Mouse (Mus musculus) megakaryocyte, embryonic 14.5 days (primary cell): ENCODE measurements at regions not wholly inside any gene's neighbourhood (a gene's known extent, or its start where the extent isn't known, plus 50 kb on each side); places are given as distances from the start of the nearest gene placed in this dataset.
A peak's percentile ranks its signal among the peaks of the same experiment; 100 is the strongest.

Experiments used
- H3K27me3 ChIP-seq: replicated peaks from 2 replicates; pipeline ENCODE3; 2012; ENCODE audit warnings: inconsistent platforms
- H3K36me3 ChIP-seq: replicated peaks from 2 replicates; pipeline ENCODE3; 2012; ENCODE audit warnings: low read length, inconsistent platforms, mixed read lengths
- H3K4me1 ChIP-seq: 2 replicates; pipeline ENCODE4 v1.6.1; 2012; ENCODE audit warnings: inconsistent platforms
- H3K4me3 ChIP-seq: replicated peaks from 2 replicates; pipeline ENCODE3; 2012; ENCODE audit warnings: moderate library complexity, mild to moderate bottlenecking, inconsistent platforms
- H3K9me3 ChIP-seq: 2 replicates; pipeline ENCODE4 v1.6.1; 2012; ENCODE audit warnings: inconsistent platforms
- FLI1 ChIP-seq: IDR thresholded peaks from 2 replicates; pipeline ENCODE4 v1.6.1; 2012; ENCODE audit warnings: low read length, inconsistent platforms, mixed read lengths
- GATA1 ChIP-seq: IDR thresholded peaks from 3 replicates; pipeline ENCODE4 v1.6.1; 2012; ENCODE audit warnings: mixed read lengths, low read length, inconsistent platforms, borderline replicate concordance

DNA sequence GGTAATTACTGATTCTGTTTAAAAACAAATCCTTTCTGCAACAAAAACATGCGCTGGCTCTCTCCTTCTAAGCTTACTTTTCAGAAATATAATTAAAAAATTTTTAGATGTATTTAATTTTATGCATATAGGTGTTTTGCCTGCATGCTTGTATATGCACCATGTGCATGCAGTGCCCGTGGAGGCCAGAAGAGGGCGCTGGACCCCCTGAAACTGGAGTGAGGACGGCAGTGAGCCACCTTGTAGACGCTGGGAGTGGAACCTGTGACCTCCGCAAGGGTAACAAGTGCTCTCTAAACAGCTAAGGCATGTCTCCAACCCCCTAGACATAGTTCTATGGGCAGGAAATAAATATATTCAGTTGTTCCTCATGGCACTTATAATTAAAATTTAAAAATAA, 80.7 kb downstream of the Syf2 start:
- Histone ChIP-seq H3K36me3 (no peaks in the 10 kb centered on the region), H3K9me3 (peaks cover 2% of the 10 kb centered on the region; the same call in 1 of the 2 replicates), H3K4me3 (no peak overlapping the region), H3K4me1 (peaks cover 73% of the 10 kb centered on the region), H3K27me3 (peaks cover 5% of the 10 kb centered on the region)
- TF ChIP-seq GATA1: no peak
- TF ChIP-seq FLI1: no peak

DNA sequence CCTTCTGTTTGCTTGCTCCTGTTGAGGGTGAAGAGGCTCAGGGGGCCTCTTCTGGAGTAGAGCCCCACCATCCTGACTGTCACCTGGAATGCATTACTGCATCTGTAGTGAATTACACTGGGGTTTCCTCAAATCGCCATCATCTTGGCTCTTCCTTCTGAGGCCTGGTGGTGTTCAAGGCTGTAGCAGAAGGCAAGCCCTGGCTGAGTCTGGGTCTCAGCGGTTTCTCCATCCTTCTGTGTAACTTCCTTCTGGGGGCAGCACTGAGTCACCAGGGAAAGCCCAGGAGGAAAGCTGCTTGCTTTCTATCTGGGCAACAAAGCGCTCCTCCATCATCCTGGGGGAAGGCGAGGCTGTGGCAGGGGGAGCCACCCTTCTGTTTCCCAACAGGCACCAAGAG, 82.2 kb downstream of the Syf2 start:
- TF ChIP-seq FLI1 (no peak), GATA1 (no peak)
- Histone ChIP-seq H3K4me3 (no peak overlapping the region), H3K36me3 (no peaks in the 10 kb centered on the region), H3K4me1 (peaks cover 78% of the 10 kb centered on the region), H3K9me3 (peaks cover 2% of the 10 kb centered on the region; the same call in 1 of the 2 replicates), H3K27me3 (peaks cover 5% of the 10 kb centered on the region)

DNA sequence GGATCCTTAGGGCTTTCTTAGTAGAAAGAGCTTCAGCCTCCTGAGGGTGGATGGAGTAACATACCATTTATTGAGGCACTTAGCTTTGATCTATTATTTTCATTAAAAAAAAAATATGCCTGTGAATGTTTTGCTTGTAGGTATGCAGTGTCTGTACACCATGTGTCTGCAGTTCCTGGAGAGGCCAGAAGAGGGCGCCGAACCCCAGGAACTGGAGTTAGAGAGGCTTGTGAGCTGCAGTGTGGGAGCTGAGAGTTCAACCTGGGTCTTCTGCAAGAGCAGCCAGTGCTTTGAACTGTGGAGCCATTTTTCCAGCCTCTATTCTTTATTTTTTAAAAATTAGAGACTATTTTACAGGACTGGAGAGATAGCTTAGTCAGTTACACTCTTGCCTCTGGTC, 83.2 kb downstream of the Syf2 start:
- H3K4me3 ChIP-seq: no peak overlapping the region
- no peaks in the 10 kb centered on the region for H3K36me3 ChIP-seq

DNA sequence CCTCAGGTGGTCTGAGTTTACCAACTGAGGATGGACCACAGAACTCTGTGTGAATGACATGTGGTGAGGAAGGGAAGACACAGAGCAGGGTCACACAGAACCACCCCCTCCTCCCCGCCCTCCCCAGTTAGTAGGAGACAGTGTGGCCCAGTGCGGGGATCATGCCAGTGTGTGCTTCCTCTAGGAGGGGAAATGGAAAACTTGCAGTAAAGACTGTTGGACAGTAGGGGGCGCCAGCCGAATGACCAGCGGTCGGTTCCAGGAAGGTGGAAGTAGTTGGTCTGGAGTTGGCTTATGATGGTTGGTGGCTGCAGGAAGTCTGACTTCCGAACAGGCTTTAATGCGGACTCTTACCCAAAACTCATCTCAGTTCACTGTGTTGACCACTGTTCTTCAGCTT, 87.3 kb downstream of the Syf2 start:
- Histone ChIP-seq H3K4me3 (peak overlapping the region; percentile 19), H3K36me3 (no peaks in the 10 kb centered on the region), H3K4me1 (peaks cover 73% of the 10 kb centered on the region), H3K27me3 (peaks cover 8% of the 10 kb centered on the region), H3K9me3 (peaks cover 8% of the 10 kb centered on the region; the same call in 1 of the 2 replicates)
- no peak for TF ChIP-seq GATA1
- no peak for TF ChIP-seq FLI1

More for the DNA sequence above, 83.2 kb downstream of the Syf2 start:
- peaks cover 78% of the 10 kb centered on the region for H3K4me1 ChIP-seq
- peaks cover 2% of the 10 kb centered on the region; the same call in 1 of the 2 replicates for H3K9me3 ChIP-seq
- no peak for TF ChIP-seq FLI1
- TF ChIP-seq GATA1: no peak
- H3K27me3 ChIP-seq: peaks cover 5% of the 10 kb centered on the region

DNA sequence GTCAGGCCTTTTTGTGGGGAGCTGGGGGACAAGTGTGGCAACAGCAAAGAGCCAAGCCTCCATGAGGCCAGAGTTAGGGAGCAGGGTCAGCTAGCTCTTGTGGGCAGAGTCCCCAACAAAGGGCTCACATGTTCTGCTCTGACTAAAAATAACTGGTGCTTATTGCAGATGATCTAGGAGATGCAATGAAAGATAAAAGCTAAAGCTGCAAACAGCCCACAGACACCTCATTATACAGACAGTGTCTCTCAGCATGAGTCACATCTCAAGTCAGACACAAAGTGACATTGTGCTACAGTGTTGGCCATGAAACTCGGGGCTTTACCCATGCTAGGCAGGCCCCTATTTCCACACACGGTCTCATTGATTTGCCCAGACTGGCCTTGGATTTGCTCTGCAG, 88.4 kb downstream of the Syf2 start:
- peaks cover 67% of the 10 kb centered on the region for H3K4me1 ChIP-seq
- H3K4me3 ChIP-seq: no peak overlapping the region
- TF ChIP-seq FLI1 (no peak), GATA1 (no peak)
- H3K27me3 ChIP-seq: peaks cover 8% of the 10 kb centered on the region
- H3K9me3 ChIP-seq: peaks cover 10% of the 10 kb centered on the region; the same call in 1 of the 2 replicates
- no peaks in the 10 kb centered on the region for H3K36me3 ChIP-seq

DNA sequence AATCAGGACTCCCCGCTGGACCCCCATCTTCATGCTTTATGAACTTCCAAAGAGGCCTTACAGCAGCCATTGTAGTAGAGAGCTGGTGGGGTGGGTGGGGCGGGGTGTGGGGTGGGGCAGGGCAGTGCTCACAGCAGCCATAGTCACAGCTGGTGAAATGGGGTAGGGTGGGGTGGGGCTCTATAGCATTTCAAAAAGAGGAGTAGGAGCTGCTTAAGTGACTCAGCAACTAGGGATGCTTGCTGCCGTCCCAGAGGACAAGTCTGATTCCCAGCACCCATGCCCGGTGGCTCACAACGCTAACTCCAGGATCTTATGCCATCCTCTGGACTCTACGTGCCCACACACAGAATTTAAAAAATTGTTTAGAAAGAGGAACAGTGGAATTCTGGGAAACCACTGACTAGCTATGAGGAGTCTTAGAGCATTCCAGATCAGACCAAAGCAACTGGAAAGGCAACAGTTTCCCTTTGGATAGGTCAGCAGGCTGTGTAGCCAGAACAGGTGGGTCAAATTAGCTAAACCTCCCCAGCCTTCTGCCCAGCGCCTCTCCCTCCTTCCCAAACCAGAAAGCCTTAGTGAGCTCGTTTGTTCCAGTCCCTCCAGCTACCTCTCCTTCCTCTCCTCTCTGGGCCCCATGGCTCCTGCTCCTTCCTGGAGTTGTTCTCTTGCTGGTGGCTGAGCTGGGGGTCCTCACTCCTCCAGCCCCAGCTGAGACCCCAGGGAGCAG, 89.7 kb downstream of the Syf2 start:
- Histone ChIP-seq H3K9me3 (peaks cover 10% of the 10 kb centered on the region; the same call in 1 of the 2 replicates), H3K36me3 (no peaks in the 10 kb centered on the region), H3K27me3 (peaks cover 9% of the 10 kb centered on the region), H3K4me1 (peaks cover 63% of the 10 kb centered on the region), H3K4me3 (no peak overlapping the region)
- TF ChIP-seq FLI1 (no peak), GATA1 (no peak)

DNA sequence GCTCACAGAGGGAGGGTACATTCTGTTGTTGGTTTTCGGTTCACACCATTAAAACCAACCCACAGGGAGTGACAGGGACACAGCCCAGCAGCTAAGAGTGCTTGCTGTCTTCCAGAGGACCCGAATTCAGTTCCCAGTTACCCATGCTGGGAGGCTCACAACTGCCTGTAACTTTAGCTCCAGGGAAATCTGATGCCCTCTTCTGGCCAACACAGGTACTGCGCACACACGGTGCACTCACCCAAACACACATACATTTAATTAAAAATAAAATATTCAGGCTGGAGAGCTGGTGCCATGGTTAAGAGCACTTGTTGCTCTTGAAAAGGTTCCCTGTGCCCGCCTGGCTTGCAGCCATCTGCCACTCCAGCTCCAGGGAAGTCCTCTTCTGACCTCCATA, 92.5 kb downstream of the Syf2 start:
- Histone ChIP-seq H3K36me3 (no peaks in the 10 kb centered on the region), H3K4me1 (peaks cover 68% of the 10 kb centered on the region), H3K4me3 (no peak overlapping the region), H3K9me3 (peaks cover 10% of the 10 kb centered on the region; the same call in 1 of the 2 replicates), H3K27me3 (peaks cover 36% of the 10 kb centered on the region)
- TF ChIP-seq FLI1: no peak
- TF ChIP-seq GATA1: no peak

DNA sequence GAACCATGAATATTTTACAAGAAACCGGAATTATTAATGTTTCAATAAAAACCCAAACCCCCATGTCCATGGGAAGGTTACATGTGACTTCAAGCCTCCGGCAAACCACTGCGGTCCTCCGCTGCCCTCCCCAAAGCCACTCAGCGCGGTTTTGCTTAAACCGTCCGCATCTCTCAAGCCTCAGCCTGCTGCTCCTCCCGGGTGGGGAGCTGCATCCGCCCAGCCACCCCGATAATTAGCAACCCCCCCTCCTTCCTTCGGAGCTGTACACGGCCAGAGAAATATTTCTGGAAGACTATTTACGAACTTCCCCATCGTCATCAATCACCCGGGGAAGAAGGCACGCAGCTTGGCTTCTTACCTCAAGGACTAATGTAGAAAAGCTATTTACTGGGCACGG, 94.7 kb upstream of the Runx3 start:
- peaks cover 68% of the 10 kb centered on the region for H3K4me1 ChIP-seq
- no peaks in the 10 kb centered on the region for H3K36me3 ChIP-seq
- TF ChIP-seq FLI1: no peak
- TF ChIP-seq GATA1: no peak
- peaks cover 45% of the 10 kb centered on the region for H3K27me3 ChIP-seq
- H3K4me3 ChIP-seq: peak overlapping the region; percentile 35
- H3K9me3 ChIP-seq: peaks cover 10% of the 10 kb centered on the region; the same call in 1 of the 2 replicates

DNA sequence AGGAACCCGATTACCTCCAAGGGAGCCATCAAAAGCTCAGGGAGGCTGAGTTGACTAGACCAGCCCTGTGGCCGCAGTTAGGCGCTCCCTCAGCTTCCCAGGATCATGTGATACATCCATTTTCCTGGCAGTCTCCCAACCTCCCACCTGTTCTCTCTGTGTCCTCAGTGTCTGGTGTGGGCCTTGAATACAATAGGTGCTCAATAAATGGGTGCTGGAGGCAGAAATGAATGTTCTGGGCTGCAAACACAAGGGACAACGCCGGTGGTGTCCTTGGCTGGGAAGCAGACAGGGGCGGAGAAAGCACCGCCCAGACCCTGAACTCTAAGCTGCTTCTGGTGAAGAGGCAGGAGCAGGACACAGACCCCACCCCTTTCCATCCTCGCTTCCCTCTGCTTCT, 93.3 kb upstream of the Runx3 start:
- H3K4me3 ChIP-seq: no peak overlapping the region
- TF ChIP-seq GATA1 (no peak), FLI1 (no peak)
- H3K4me1 ChIP-seq: peaks cover 74% of the 10 kb centered on the region
- H3K9me3 ChIP-seq: peaks cover 5% of the 10 kb centered on the region; the same call in 1 of the 2 replicates
- peaks cover 45% of the 10 kb centered on the region for H3K27me3 ChIP-seq
- H3K36me3 ChIP-seq: no peaks in the 10 kb centered on the region

DNA sequence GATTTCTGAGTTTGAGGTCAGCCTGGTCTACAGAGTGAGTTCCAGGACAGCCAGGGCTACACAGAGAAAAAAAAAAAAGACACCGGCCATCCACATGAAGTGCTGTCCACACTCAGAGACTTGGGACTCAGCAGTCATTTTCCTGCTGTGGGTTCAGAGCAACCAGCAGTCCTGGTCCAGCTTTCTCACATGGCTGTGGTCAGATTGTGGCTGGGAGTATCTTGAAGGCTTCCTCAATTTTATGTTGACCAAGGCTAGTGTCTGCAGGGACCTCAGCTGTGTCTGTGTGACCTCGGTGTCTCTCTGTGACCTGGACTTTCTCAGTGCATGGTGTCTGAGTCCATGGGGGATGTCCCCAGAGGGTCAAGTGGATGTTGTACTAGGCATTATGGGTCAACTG, 90.7 kb upstream of the Runx3 start:
- Histone ChIP-seq H3K4me3 (no peak overlapping the region), H3K9me3 (no peaks in the 10 kb centered on the region), H3K27me3 (peaks cover 42% of the 10 kb centered on the region), H3K36me3 (no peaks in the 10 kb centered on the region), H3K4me1 (peaks cover 91% of the 10 kb centered on the region)
- TF ChIP-seq GATA1 (no peak), FLI1 (no peak)

DNA sequence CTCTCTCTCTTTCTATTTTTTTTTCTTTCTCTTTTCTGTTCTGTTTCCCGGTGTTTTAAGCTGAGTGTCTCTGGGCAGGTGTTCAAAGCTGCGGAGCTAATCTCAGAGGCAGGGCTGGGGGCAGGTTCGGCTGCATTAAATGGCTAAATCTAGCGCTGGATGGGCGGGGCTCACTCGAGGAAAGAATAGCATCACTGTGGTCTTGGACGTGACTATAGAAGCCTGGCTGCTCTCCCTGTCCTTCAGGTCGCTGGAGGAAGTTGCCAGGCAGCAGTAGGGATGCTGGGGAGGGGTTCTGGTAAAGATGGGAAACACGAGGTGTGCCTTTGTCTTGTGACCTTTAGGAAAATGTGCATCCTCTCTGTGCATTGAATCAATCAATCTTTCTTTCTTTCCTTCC, 88.0 kb upstream of the Runx3 start:
- peaks cover 79% of the 10 kb centered on the region for H3K4me1 ChIP-seq
- H3K27me3 ChIP-seq: peaks cover 17% of the 10 kb centered on the region
- no peaks in the 10 kb centered on the region for H3K36me3 ChIP-seq
- TF ChIP-seq FLI1 (no peak), GATA1 (no peak)
- no peak overlapping the region for H3K4me3 ChIP-seq
- H3K9me3 ChIP-seq: no peaks in the 10 kb centered on the region
